Mouse (Mus musculus): ENCODE measurements around the gene Limk2. TPM values are rescaled to one million over a fixed set of nuclear protein-coding genes. Genes with fewer than 3 reads are reported as not detected.

Limk2 gene
- polyA plus RNA-seq, 1 experiment from 2014 or later, result 138 TPM

DNA sequence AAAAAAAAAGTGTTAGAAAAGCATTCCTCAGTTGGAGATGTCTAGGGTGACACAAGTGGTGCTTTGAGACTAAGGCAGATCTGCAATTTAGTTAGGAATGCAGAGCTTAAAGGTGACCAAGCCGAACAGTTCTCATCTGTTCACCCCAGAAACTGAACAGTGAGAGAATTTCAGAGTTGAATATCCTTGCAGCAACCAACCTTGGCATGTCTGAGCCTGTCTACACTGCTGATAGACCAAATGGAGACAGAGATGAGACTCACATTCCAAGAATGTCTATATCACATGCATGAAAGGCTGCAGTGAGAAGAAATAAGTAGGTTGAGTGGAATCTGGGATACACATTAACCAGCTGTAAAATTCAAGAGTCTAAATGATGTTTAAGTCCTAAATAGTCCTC lies 28.6 kb upstream of the Limk2 start:
- no peak for ATAC-seq (ENCODE audit: low FRiP score)
- H3K4me2 ChIP-seq, result no peak overlapping the region
- no peaks in the 10 kb centered on the region for H3K9me3 ChIP-seq
- H3K4me3 ChIP-seq, result no peak overlapping the region
- no peaks in the 10 kb centered on the region for H3K36me3 ChIP-seq
- no peak overlapping the region for H3K27ac ChIP-seq
- no peaks in the 10 kb centered on the region; the same call in 1 of the 2 replicates for H3K4me1 ChIP-seq (replicated peaks)
- no peak overlapping the region for H3K9ac ChIP-seq
- H3K27me3 ChIP-seq, result no peaks in the 10 kb centered on the region
- WGBS, result 94% methylated on average over 1 of the region's 1 CpGs

DNA sequence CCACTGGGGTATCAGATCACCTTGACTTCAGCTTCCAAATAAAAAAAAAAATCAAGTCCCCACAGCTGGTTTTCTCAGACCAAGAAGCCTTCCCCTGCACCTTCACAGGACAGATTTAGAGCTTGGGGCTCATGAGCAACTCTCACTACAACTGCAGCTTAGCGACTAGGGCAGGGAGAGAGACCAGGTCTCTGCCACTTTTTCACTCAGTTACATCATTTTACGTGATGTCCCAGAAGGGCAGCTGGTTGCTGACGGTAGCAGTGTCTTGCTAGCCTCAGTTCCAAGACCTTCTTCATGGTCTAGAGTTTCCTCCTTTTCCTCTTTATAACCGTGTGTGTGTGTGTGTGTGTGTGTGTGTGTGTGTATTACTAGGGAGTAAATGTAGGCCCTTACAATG lies 24.8 kb upstream of the Limk2 start:
- 87% methylated on average over 4 of the region's 4 CpGs for WGBS
- Histone ChIP-seq H3K27ac (no peak overlapping the region), H3K9ac (no peak overlapping the region), H3K27me3 (no peaks in the 10 kb centered on the region), H3K4me1 (replicated peaks) (no peaks in the 10 kb centered on the region), H3K4me2 (no peak overlapping the region), H3K9me3 (no peaks in the 10 kb centered on the region), H3K36me3 (no peaks in the 10 kb centered on the region), H3K4me3 (no peak overlapping the region)
- ATAC-seq (ENCODE audit: low FRiP score), result no peak

DNA sequence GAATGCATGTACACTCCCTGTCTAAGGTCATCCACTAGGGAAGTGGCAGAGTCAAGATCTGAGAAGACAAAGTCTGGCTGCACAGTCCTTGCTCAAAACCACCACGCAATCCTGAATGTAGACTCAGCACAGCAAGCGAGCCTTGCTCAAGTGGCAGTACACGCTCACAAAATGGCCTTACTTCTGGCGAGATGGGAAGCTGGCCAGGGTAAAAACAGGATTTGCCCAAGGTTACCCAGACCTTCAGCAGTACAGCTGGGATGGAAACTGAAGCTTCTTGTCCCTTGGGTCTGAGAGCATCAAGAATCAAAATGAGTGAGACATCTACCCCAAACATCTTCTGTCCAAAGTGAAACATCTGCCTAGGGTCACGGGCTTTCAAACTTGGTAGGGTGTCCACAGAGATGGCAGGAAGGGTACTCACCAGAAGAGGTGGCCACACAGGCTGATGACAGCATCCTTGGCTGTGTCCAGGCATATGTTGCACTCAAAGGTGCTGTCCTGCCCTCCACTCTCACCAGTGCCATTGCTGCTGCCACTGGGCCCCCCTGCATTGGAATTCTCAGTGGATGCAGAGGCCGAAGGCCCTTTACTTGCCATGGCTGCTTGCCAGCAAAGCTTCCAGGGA lies 23.1 kb upstream of the Limk2 start:
- no peaks in the 10 kb centered on the region for H3K27me3 ChIP-seq
- H3K9me3 ChIP-seq, result no peaks in the 10 kb centered on the region
- H3K4me3 ChIP-seq, result no peak overlapping the region
- no peak overlapping the region for H3K4me2 ChIP-seq
- ATAC-seq (ENCODE audit: low FRiP score), result no peak
- WGBS, result 94% methylated on average over 6 of the region's 6 CpGs
- no peaks in the 10 kb centered on the region for H3K36me3 ChIP-seq
- no peaks in the 10 kb centered on the region for H3K4me1 ChIP-seq (replicated peaks)
- H3K9ac ChIP-seq, result no peak overlapping the region
- H3K27ac ChIP-seq, result no peak overlapping the region

DNA sequence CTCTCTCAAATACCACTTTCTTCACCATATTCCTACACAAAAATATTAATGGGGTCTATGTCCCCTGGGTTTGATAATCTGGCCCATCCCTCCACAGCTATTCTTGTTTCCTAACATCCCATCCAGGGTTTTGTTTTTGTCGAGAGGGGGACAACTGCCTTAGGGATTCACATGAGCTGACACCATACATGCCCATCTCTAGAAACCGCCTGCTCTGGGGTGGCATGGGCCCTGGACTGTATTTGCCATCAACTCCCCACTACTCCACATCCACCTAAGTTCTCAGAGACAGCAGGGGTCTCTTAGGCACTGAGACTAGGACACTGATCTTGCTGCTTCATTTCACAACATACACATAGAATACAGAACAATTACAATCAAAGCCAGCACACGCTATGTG lies 22.5 kb upstream of the Limk2 start:
- 92% methylated on average over 3 of the region's 3 CpGs for WGBS
- H3K4me1 ChIP-seq (replicated peaks), result no peaks in the 10 kb centered on the region
- H3K27ac ChIP-seq, result no peak overlapping the region
- no peaks in the 10 kb centered on the region for H3K27me3 ChIP-seq
- H3K9me3 ChIP-seq, result no peaks in the 10 kb centered on the region
- no peak overlapping the region for H3K4me2 ChIP-seq
- no peak overlapping the region for H3K9ac ChIP-seq
- no peak for ATAC-seq (ENCODE audit: low FRiP score)
- H3K36me3 ChIP-seq, result peaks cover 4% of the 10 kb centered on the region
- no peak overlapping the region for H3K4me3 ChIP-seq

DNA sequence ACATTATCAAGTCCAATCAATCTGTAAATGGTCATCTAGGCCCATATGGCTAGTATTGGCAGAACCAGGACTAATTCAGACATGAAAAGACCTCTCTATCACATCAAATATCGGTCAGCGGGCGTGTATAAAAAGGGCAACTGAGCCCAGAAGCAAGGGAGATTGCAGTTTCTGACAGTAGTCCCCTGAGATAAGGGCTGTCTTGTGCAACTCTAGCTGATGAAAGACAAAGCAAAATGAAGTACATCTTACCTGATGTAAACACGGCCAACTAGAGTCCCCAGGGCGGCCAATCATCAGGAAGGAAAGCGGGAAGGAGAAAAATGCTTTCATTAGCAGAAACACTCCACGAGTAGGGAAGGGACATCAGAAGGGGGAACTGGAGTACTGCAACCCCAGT lies 19.6 kb upstream of the Limk2 start:
- Histone ChIP-seq H3K9me3 (no peaks in the 10 kb centered on the region), H3K9ac (no peak overlapping the region), H3K4me2 (no peak overlapping the region), H3K27ac (no peak overlapping the region), H3K4me3 (no peak overlapping the region), H3K27me3 (no peaks in the 10 kb centered on the region), H3K4me1 (replicated peaks) (no peaks in the 10 kb centered on the region), H3K36me3 (peaks cover 33% of the 10 kb centered on the region)
- WGBS, result 91% methylated on average over 7 of the region's 7 CpGs
- ATAC-seq (ENCODE audit: low FRiP score), result no peak

DNA sequence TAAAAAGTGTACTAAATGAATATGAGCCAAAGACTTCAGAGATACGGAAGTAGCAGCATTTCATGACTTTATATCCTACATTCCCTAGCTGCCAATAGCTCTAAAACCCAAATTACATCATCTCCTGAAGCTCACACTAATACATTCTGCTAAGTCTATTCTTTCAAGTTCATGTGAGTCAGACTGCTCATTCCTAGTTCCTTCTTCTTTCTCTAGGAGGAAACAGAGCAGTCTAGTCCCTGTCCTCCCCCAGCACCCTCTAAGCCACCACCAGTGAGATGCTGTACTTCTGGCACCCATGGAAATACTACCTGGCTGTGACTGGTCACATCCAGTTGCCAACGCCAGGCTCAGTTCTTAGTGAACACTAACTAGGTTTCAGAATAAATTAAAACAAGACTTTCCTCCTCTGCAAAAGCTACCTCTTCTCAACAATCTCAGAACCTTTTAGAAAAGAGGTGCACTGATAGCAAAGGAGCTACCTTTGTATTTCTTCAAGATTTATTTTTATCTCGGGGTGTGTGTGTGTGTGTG lies 18.8 kb upstream of the Limk2 start:
- no peak for ATAC-seq (ENCODE audit: low FRiP score)
- 92% methylated on average over 3 of the region's 3 CpGs for WGBS

DNA sequence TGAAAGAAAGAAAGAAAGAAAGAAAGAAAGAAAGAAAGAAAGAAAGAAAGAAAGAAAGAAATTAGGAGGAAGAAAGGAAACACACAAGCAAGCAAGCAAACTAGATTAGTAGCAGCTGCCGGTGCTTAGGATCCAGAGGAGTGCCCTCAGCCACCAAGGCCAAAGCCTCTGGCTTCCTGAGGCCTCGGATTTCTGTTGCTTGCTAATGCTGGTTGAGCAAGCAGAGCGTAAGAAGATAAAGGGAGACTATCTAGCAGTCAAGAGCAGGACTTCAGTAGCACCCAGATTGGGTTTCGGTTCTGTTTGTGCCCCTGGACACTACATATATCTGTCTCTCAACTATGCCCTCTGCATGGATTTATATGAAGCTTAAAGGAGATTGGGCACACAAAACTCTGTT lies 13.3 kb upstream of the Limk2 start:
- no peak overlapping the region for H3K4me3 ChIP-seq
- no peaks in the 10 kb centered on the region for H3K4me1 ChIP-seq (replicated peaks)
- no peaks in the 10 kb centered on the region for H3K27me3 ChIP-seq
- H3K9me3 ChIP-seq, result no peaks in the 10 kb centered on the region
- no peak overlapping the region for H3K4me2 ChIP-seq
- H3K36me3 ChIP-seq, result peaks cover 66% of the 10 kb centered on the region
- H3K27ac ChIP-seq, result no peak overlapping the region
- WGBS, result 89% methylated on average over 4 of the region's 4 CpGs
- no peak overlapping the region for H3K9ac ChIP-seq
- no peak for ATAC-seq (ENCODE audit: low FRiP score)

More for the DNA sequence above, 18.8 kb upstream of the Limk2 start:
- Histone ChIP-seq H3K4me1 (replicated peaks) (no peaks in the 10 kb centered on the region), H3K27ac (no peak overlapping the region), H3K4me3 (no peak overlapping the region), H3K27me3 (no peaks in the 10 kb centered on the region), H3K36me3 (peaks cover 38% of the 10 kb centered on the region), H3K4me2 (no peak overlapping the region), H3K9me3 (no peaks in the 10 kb centered on the region), H3K9ac (no peak overlapping the region)

DNA sequence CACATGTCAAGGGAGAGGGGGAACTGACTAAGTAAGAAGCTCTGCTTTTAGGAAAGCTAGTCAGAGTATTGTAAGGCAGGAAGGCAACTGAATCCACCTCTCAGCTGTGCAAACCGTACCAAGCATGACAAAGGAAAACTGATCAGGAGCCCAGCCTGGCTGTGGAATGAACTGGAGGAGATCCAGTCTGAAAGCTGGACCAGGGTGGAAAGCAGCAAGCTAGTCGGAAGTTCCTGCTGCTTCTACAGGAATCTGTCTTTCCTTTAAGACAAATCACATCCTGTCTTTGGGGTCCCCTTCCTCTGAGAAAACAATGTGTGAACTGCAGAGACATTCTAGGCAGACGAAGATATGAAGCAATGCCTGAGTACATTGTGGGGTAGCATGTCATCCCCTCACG lies 9.8 kb upstream of the Limk2 start:
- H3K4me2 ChIP-seq, result no peak overlapping the region
- H3K9ac ChIP-seq, result no peak overlapping the region
- H3K4me1 ChIP-seq (replicated peaks), result no peaks in the 10 kb centered on the region
- 83% methylated on average over 4 of the region's 4 CpGs for WGBS
- no peak for ATAC-seq (ENCODE audit: low FRiP score)
- no peak overlapping the region for H3K4me3 ChIP-seq
- H3K36me3 ChIP-seq, result peaks cover 66% of the 10 kb centered on the region
- H3K9me3 ChIP-seq, result no peaks in the 10 kb centered on the region
- no peaks in the 10 kb centered on the region for H3K27me3 ChIP-seq
- no peak overlapping the region for H3K27ac ChIP-seq

DNA sequence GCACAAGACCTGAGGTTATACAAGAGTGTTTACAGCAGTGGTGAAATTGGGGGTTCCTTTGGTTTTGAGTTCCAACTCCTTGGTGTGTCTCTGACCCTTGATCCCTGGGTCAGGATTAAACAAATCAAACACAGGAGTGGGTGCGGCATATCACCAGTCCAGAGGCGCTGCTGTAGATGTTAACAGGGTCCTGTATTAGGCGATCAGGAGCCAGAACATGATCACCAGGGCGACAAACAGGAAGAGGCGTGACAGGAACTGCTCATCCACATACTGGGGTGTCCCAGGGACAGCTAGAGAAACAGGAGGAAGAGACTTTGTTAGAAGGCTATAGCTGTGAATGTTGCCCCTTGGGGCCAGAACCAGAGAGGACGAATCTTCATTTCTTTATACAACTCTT lies 8.8 kb upstream of the Limk2 start:
- Histone ChIP-seq H3K4me2 (no peak overlapping the region), H3K9me3 (no peaks in the 10 kb centered on the region), H3K4me1 (replicated peaks) (no peaks in the 10 kb centered on the region), H3K27ac (no peak overlapping the region), H3K27me3 (no peaks in the 10 kb centered on the region), H3K4me3 (no peak overlapping the region), H3K36me3 (peaks cover 63% of the 10 kb centered on the region), H3K9ac (no peak overlapping the region)
- WGBS, result 84% methylated on average over 6 of the region's 6 CpGs
- no peak for ATAC-seq (ENCODE audit: low FRiP score)

DNA sequence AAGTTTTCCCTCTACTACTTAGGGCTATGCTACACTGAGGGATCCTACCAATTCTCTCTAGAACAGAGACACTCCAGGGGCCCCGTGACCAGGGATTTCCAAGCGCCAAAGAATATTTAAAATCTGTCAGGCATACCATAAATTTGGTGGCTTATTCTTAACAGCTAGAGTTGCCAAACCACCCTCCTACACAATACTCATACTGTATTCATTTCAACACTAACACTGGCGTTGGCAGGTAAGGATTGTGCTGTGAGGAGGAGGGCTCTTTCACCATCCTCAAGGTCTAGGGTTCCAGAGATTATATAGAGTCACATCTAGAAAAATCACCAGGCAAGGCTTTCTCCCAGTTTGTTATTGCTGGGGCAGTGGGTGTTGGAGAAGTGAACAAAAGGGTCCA lies 7.4 kb upstream of the Limk2 start:
- Histone ChIP-seq H3K27me3 (no peaks in the 10 kb centered on the region), H3K27ac (no peak overlapping the region), H3K4me1 (replicated peaks) (no peaks in the 10 kb centered on the region), H3K9ac (no peak overlapping the region), H3K36me3 (peaks cover 63% of the 10 kb centered on the region), H3K4me2 (no peak overlapping the region), H3K4me3 (no peak overlapping the region), H3K9me3 (no peaks in the 10 kb centered on the region)
- ATAC-seq (ENCODE audit: low FRiP score), result no peak
- WGBS, result 92% methylated on average over 3 of the region's 3 CpGs

DNA sequence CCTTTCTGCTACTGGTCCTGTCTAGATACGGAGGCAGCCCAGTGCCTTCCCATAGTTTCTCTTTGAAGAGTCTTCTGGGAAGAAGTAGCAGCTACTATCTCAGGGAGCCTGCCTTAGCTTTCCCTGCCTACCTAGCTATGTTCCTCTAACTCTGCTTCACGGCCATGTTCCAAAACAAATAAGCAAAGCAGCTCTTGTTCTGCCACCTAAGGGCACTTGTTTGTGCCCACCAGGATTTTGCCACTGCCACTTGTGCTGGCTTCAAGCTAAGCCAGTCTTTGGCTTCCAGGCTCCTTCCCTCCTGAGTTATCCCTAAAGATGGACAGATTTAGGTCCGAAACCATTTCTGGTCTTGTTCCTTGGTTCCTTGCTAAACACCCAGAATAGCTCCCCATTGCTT lies 3.1 kb upstream of the Limk2 start:
- H3K4me2 ChIP-seq, result no peak overlapping the region
- no peak overlapping the region for H3K27ac ChIP-seq
- H3K4me1 ChIP-seq (replicated peaks), result peaks cover 9% of the 10 kb centered on the region
- H3K9me3 ChIP-seq, result no peaks in the 10 kb centered on the region
- peaks cover 33% of the 10 kb centered on the region for H3K36me3 ChIP-seq
- H3K4me3 ChIP-seq, result no peak overlapping the region
- no peak overlapping the region for H3K9ac ChIP-seq
- no peaks in the 10 kb centered on the region for H3K27me3 ChIP-seq
- 83% methylated on average over 3 of the region's 3 CpGs for WGBS
- ATAC-seq (ENCODE audit: low FRiP score), result no peak

DNA sequence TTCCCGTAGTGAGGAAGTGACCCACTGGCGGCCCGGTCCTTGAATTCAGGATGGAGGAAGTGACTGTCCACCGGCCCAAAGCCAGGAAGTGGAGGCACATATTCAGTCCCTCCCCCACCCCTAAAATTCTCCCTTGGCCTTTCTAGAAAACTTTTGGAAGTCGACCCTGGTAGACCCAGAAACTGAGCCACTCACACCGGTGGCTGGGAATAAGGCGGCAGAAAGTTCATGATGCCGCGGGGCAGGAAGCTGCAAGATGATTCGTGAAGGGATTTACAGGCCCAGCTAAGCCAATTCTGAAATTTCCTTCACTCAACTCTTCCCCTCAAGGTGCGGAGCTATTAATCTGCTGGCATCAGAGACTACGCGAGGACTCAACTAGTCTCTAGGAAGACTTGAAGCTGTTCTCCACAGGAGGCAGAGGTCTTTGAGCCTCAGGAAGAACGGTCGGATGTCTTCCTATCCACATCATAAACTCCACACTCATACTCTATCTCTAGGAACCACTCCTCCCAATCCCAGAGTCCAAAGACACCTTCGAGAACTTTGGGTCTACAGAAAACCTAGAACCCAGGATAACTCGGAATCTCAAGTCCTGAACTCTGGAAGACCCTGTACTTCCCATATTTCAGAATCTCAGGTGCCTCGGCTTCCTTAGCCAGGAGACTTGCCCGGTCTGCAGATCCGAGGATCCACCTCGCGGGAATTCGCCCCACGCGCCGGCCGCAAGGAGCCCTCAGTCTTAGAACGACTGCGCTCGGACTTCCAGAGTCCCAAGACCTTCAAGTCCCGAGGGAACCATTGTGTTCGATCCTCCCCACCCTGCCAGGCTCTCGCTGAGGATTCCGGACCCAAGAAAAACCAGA lies 625 bp downstream of the Limk2 start:
- Histone ChIP-seq H3K27ac (peak overlapping the region; percentile 79), H3K9ac (peak overlapping the region; percentile 82), H3K27me3 (no peaks in the 10 kb centered on the region), H3K4me3 (peak overlapping the region; percentile 68), H3K4me2 (peak overlapping the region; percentile 77), H3K4me1 (replicated peaks) (peaks cover 9% of the 10 kb centered on the region), H3K36me3 (no peaks in the 10 kb centered on the region), H3K9me3 (no peaks in the 10 kb centered on the region)
- WGBS, result 7% methylated on average over 34 of the region's 34 CpGs
- ATAC-seq (ENCODE audit: low FRiP score), result no peak
